Mouse (Mus musculus): ENCODE data around the gene 1700008O03Rik.

The 1700008O03Rik gene

GRCm38 (mm10) chr7:44375207-44375606 is 10.4 kb downstream of the 1700008O03Rik start:
- no peak for DNase-seq

DNA sequence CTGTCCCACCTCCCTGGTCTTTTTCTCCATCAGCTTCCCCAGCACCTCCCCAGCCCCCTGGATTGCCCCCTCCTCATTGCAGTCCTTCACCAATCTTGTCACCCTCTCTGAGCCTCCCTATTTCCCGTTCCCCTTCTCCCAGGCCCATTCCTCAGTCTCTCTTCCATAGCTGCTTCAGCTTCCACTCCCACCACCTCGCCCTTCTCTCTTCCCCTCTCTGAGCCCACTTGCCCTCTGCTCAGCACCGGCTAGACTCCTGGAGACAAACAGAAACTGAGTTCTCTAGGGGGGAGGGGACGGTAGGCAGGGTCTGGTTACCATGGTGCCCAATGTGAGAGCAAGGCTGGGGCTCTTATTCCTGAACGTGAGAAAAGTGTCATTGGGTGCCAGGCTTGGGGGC is 10.9 kb downstream of the 1700008O03Rik start:
- DNase-seq: peak; percentile 42

DNA sequence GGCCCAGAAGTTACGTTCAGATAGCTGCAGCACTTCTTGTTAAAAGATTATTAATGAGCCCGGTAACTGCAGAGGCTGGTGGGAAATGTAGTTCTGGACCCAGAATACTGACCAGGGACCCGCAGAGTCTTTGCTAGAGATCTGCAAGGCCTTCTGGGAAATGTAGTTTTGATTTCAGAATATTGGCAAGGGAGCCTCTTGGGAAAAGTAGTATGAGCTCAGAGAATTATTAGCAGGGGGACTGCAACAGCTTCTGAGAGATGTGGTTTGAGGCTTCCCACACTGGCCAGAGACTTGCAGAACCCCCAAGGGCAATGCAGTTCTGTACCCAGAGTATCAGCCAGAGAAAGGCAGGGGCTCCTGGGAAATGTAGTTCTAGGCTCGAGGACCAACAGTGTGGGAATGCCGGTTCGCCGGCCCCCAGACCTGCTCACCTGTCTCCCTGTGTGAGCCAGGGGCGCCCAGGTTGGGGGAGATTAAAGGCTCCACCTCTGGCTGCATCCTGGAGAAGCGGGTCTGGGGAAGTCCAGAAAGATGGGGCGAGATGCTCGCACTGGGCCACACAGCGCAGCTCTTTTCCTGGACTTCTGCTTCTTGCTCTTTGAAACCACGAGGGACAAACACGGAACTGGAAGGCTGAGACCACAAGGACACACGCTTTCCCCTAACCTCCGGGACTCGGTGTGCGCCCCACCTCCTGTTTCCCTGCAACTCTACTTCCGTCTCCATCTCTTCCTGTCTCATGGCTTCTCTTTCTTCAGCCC is 11.5 kb downstream of the 1700008O03Rik start:
- DNase-seq: peak; percentile 63

GRCm38 (mm10) chr7:44373460-44373859 is 12.2 kb downstream of the 1700008O03Rik start:
- no peak for DNase-seq

- DNase-seq: no peak
Observed at GRCm38 (mm10) chr7:44372678-44373077, 12.9 kb downstream of the 1700008O03Rik start.

DNA sequence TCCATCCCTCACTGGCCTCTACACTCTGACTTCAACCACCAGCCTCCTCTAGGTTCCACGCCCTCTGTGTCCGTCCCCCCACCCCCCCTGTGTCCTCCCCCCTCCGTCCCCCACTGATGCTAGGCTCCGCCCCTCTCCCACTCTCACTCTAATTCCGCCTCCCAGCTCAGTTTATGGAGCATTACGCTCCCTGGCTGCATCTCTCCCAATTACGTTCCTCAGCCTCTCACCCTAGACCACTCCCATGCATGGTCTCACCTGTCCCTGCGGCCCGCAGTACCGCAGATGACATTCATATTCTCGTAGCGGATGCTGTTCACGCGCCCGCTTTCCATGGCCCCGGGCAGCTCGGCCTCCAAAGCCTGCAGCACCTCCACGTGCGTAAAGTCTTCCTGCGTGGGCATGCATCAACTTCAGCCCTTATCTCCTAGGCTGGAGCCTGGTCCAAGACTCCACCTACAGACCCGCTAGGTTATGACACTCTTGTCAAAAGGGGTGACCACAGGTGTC is 24.8 kb downstream of the 1700008O03Rik start:
- no peak for DNase-seq

GRCm38 (mm10) chr7:44359908-44360672 is 25.5 kb downstream of the 1700008O03Rik start:
- DNase-seq: peak; percentile 89

GRCm38 (mm10) chr7:44358886-44359654 is 26.6 kb downstream of the 1700008O03Rik start:
- DNase-seq: no peak

GRCm38 (mm10) chr7:44358012-44358411 is 27.6 kb downstream of the 1700008O03Rik start:
- DNase-seq: no peak

- DNase-seq: no peak
Observed at GRCm38 (mm10) chr7:44357531-44357930, 28.1 kb downstream of the 1700008O03Rik start.

DNA sequence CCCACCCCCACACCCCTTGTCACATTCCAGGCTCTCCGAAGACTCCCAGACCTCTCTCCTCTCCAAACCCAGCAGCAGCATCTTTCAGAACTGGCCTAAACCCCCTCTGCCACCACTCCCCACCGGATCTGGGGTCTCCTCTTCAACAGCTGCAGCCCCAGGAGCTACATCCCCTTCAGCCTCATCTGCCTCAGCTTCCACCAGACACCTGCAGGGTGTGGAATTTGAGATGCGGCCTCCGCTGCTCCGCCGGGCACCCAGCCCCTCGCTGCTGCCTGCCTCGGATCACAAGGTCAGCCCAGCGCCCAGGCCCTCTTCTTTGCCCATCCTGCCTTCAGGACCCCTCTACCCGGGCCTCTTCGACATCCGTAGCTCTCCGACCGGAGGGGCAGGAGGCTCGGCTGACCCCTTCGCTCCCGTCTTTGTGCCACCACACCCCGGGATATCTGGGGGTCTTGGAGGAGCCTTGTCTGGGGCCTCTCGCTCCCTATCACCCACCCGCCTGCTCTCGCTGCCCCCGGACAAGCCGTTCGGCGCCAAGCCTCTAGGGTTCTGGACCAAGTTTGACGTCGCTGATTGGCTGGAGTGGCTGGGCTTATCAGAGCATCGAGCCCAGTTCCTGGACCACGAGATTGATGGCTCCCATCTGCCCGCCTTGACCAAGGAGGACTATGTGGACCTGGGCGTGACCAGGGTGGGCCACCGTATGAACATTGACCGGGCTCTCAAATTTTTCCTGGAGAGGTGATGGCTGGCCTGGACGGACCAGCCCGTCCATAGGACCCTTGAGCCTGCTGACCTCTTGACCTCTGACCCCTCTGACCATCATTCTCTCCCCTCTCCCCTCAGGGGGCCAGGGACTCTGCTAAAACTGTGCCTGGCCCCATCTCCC is 28.8 kb downstream of the 1700008O03Rik start:
- no peak for DNase-seq

- DNase-seq: no peak
Observed at GRCm38 (mm10) chr7:44355411-44355810, 30.2 kb downstream of the 1700008O03Rik start.

- DNase-seq: no peak
Observed at GRCm38 (mm10) chr7:44353601-44354340, 31.8 kb downstream of the 1700008O03Rik start.

- no peak for DNase-seq
Observed at GRCm38 (mm10) chr7:44352750-44353600, 32.6 kb downstream of the 1700008O03Rik start.

GRCm38 (mm10) chr7:44351881-44352749 is 33.5 kb downstream of the 1700008O03Rik start:
- DNase-seq: no peak

GRCm38 (mm10) chr7:44350957-44351711 is 34.5 kb downstream of the 1700008O03Rik start:
- peak; percentile 69 for DNase-seq

DNA sequence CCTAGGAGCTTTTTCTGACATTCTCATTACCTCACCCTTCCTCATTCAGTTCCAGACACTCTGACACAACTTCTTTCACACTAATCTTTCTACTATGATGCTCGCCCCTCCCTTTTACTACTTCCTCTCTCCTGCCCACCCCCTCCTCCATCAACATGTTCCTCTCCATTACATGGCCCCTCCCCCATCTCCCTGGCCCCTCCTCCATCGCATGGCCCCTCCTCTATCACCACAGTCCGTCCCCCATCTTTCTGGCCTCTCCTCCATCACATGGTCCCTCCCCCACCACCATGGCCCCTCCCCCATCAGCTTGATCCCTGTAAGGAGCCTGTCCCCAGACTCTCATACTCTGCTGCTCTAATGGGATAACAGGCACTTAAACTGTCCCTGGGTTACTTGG is 36.6 kb downstream of the 1700008O03Rik start:
- DNase-seq: no peak

GRCm38 (mm10) chr7:44344622-44345021 is 41.0 kb downstream of the 1700008O03Rik start:
- DNase-seq: no peak

Measured in thymus, postnatal 14 days (tissue).